Mouse (Mus musculus) CH12.LX (cell line): Measurements from ENCODE around the gene Tsnax. TPM values are rescaled to one million over a fixed set of nuclear protein-coding genes. Genes with fewer than 3 reads are reported as not detected.

Experiments
- DNase-seq: peaks from one replicate; pipeline ENCODE4 v3.0.0-alpha.2; 2013; ENCODE audit errors: extremely low read depth
- H3K27ac ChIP-seq: 2 replicates; pipeline ENCODE4 v1.5.1; 2012; ENCODE audit warnings: low read depth, mild to moderate bottlenecking, control low read depth, moderate library complexity; ENCODE audit not compliant: insufficient read depth
- H3K27me3 ChIP-seq: replicated peaks from 2 replicates; pipeline ENCODE3; 2012; ENCODE audit warnings: inconsistent platforms
- H3K36me3 ChIP-seq, 2 experiments: replicated peaks in 1 of 2; 2 replicates each; pipeline versions ENCODE3 to v1.6.1; 2012; ENCODE audit warnings: inconsistent platforms in 1 of 2, low read length in 1 of 2, mild to moderate bottlenecking in 1 of 2, mixed read lengths in 1 of 2, moderate library complexity in 1 of 2; ENCODE audit not compliant: control insufficient read depth in 1 of 2, insufficient read depth in 1 of 2
- H3K4me1 ChIP-seq, 2 experiments: 2 replicates each; pipeline ENCODE4 v1.6.1; 2012; ENCODE audit warnings: inconsistent platforms in 1 of 2, moderate library complexity in 1 of 2; ENCODE audit not compliant: insufficient read depth in 2 of 2, control insufficient read depth in 1 of 2
- H3K4me2 ChIP-seq: 2 replicates; pipeline ENCODE4 v1.6.1; 2012; ENCODE audit warnings: low read depth, mild to moderate bottlenecking, control low read depth; ENCODE audit not compliant: poor library complexity, insufficient read depth, severe bottlenecking
- H3K4me3 ChIP-seq, 3 experiments: fragments of 150-350 bp in 1 of 3; sonication (generic) in 1 of 3; replicated peaks in 1 of 3; 2 replicates each; pipeline versions ENCODE3 to v1.5.1; 2011 to 2012; ENCODE audit warnings: low read depth in 2 of 3, low read length in 2 of 3, mild to moderate bottlenecking in 2 of 3, moderate library complexity in 2 of 3, control low read depth in 1 of 3, improper control_type of control experiment in 1 of 3, inconsistent platforms in 1 of 3, mixed read lengths in 1 of 3; ENCODE audit not compliant: poor library complexity in 1 of 3
- H3K79me2 ChIP-seq: replicated peaks from 2 replicates; pipeline ENCODE4 v1.6.1; 2012; ENCODE audit warnings: mild to moderate bottlenecking, moderate library complexity; ENCODE audit not compliant: control insufficient read depth, poor library complexity, insufficient read depth, severe bottlenecking; ENCODE audit errors: extremely low read depth
- H3K9ac ChIP-seq: 2 replicates; pipeline ENCODE4 v1.6.1; 2012; ENCODE audit warnings: low read depth, mild to moderate bottlenecking, control low read depth, moderate library complexity; ENCODE audit not compliant: insufficient read depth
- H3K9me3 ChIP-seq: replicated peaks from 2 replicates; pipeline ENCODE3; 2012; ENCODE audit warnings: low read length, inconsistent platforms, mixed read lengths
- CHD1 ChIP-seq: IDR thresholded peaks from 2 replicates; pipeline ENCODE4 v1.6.1; 2012; ENCODE audit warnings: low read depth, low read length, improper control_type of control experiment, inconsistent platforms
- CHD2 ChIP-seq: IDR thresholded peaks from 2 replicates; pipeline ENCODE4 v1.6.1; 2011; ENCODE audit warnings: low read length, improper control_type of control experiment
- CTCF ChIP-seq, 2 experiments: IDR thresholded peaks in 1 of 2; conservative IDR thresholded peaks in 1 of 2; 2 replicates each; pipeline ENCODE4 v1.5.1; 2011 to 2012; ENCODE audit warnings: low read depth in 2 of 2, low read length in 2 of 2, improper control_type of control experiment in 1 of 2, inconsistent platforms in 1 of 2, mild to moderate bottlenecking in 1 of 2, moderate library complexity in 1 of 2
- ETS1 ChIP-seq: conservative IDR thresholded peaks from 2 replicates; pipeline ENCODE4 v1.6.1; 2012; ENCODE audit warnings: low read depth, mild to moderate bottlenecking, inconsistent platforms, low read length, improper control_type of control experiment, moderate library complexity
- GABPA ChIP-seq: IDR thresholded peaks from 2 replicates; pipeline ENCODE4 v1.6.1; 2012; ENCODE audit warnings: low read depth, low read length, improper control_type of control experiment, inconsistent platforms; ENCODE audit not compliant: insufficient replicate concordance
- HCFC1 ChIP-seq: IDR thresholded peaks from 2 replicates; pipeline ENCODE4 v1.6.1; 2012; ENCODE audit warnings: low read depth, mild to moderate bottlenecking, inconsistent platforms, low read length, improper control_type of control experiment
- JUN ChIP-seq: IDR thresholded peaks from 2 replicates; pipeline ENCODE4 v1.6.1; 2011; ENCODE audit warnings: low read depth, mild to moderate bottlenecking, low read length, improper control_type of control experiment, moderate library complexity; ENCODE audit not compliant: insufficient read depth
- JUND ChIP-seq: conservative IDR thresholded peaks from 2 replicates; pipeline ENCODE4 v1.6.1; 2011; ENCODE audit warnings: low read depth, low read length, improper control_type of control experiment
- KAT2A ChIP-seq: IDR thresholded peaks from 2 replicates; pipeline ENCODE4 v1.6.1; 2012; ENCODE audit warnings: low read length, improper control_type of control experiment, inconsistent platforms; ENCODE audit not compliant: insufficient replicate concordance
- MAX ChIP-seq: IDR thresholded peaks from 2 replicates; pipeline ENCODE4 v1.6.1; 2011; ENCODE audit warnings: low read length, improper control_type of control experiment
- MAZ ChIP-seq: IDR thresholded peaks from 2 replicates; pipeline ENCODE4 v1.6.1; 2012; ENCODE audit warnings: low read depth, mild to moderate bottlenecking, inconsistent platforms, low read length, improper control_type of control experiment, moderate library complexity
- MEF2A ChIP-seq: IDR thresholded peaks from 2 replicates; pipeline ENCODE4 v1.6.1; 2014; ENCODE audit warnings: low read depth, mild to moderate bottlenecking, inconsistent platforms, low read length, improper control_type of control experiment, borderline replicate concordance
- MYC ChIP-seq: IDR thresholded peaks from 2 replicates; pipeline ENCODE4 v1.6.1; 2011; ENCODE audit warnings: low read depth, mild to moderate bottlenecking, improper control_type of control experiment, low read length
- NELFE ChIP-seq: IDR thresholded peaks from 2 replicates; pipeline ENCODE4 v1.6.1; 2011; ENCODE audit warnings: low read depth, low read length, improper control_type of control experiment
- PAX5 ChIP-seq: IDR thresholded peaks from 2 replicates; pipeline ENCODE4 v1.6.1; 2012; ENCODE audit warnings: low read length, inconsistent platforms, mixed read lengths
- POLR2A ChIP-seq: IDR thresholded peaks from 2 replicates; pipeline ENCODE4 v1.6.1; 2011; ENCODE audit warnings: low read depth, mild to moderate bottlenecking, improper control_type of control experiment, low read length
- POLR2AphosphoS2 ChIP-seq: IDR thresholded peaks from 2 replicates; pipeline ENCODE4 v1.6.1; 2011; ENCODE audit warnings: low read depth, low read length, improper control_type of control experiment
- RAD21 ChIP-seq: IDR thresholded peaks from 2 replicates; pipeline ENCODE4 v1.6.1; 2011; ENCODE audit warnings: low read depth, mild to moderate bottlenecking, low read length, improper control_type of control experiment, moderate library complexity
- RCOR1 ChIP-seq: conservative IDR thresholded peaks from 2 replicates; pipeline ENCODE4 v1.6.1; 2012; ENCODE audit warnings: low read depth, mild to moderate bottlenecking, inconsistent platforms, low read length, improper control_type of control experiment
- SIN3A ChIP-seq: IDR thresholded peaks from 2 replicates; pipeline ENCODE4 v1.6.1; 2012; ENCODE audit warnings: low read length, improper control_type of control experiment, inconsistent platforms
- SMC3 ChIP-seq: IDR thresholded peaks from 2 replicates; pipeline ENCODE4 v1.6.1; 2011; ENCODE audit warnings: low read depth, low read length, improper control_type of control experiment
- TCF12 ChIP-seq: IDR thresholded peaks from 2 replicates; pipeline ENCODE4 v1.6.1; 2014; ENCODE audit warnings: low read depth, mild to moderate bottlenecking, inconsistent platforms, low read length, improper control_type of control experiment
- UBTF ChIP-seq: IDR thresholded peaks from 2 replicates; pipeline ENCODE4 v1.6.1; 2012; ENCODE audit warnings: low read depth, mild to moderate bottlenecking, inconsistent platforms, low read length, improper control_type of control experiment, moderate library complexity
- USF2 ChIP-seq: conservative IDR thresholded peaks from 2 replicates; pipeline ENCODE4 v1.6.1; 2011; ENCODE audit warnings: low read depth, low read length, improper control_type of control experiment
- ZMIZ1 ChIP-seq: IDR thresholded peaks from 2 replicates; pipeline ENCODE4 v1.6.1; 2012; ENCODE audit warnings: low read depth, mild to moderate bottlenecking, inconsistent platforms, low read length, improper control_type of control experiment
- dilution Hi-C: fragments of 300-500 bp; cut with MboI; formaldehyde crosslinking; loops from 2 replicates; pipeline ENCODE4 v1.14.3; 2020; ENCODE audit warnings: low sequenced_read_pairs; ENCODE audit not compliant: extremely low pct_unique_long_range_greater_than_20kb, extremely low pct_ligation_motif_present
- in situ Hi-C: fragments of 300-500 bp; cut with MboI; formaldehyde crosslinking; loops from 3 replicates; pipeline ENCODE4 v1.14.3; 2019; ENCODE audit warnings: low sequenced_read_pairs, low pct_ligation_motif_present, low pct_unique_long_range_greater_than_20kb, mixed read lengths
- polyA plus RNA-seq: library from polyadenylated mRNA; unstranded; fragments of >175 nt; gene quantifications from 2 replicates; pipeline ENCODE4 v1.2.1, GENCODE M21; 2012; ENCODE audit warnings: low read depth; ENCODE audit not compliant: insufficient read length
- total RNA-seq, 2 experiments: library from RNA; depleted of rRNA; stranded (reverse); fragments of 300-350 nt in 1 of 2; fragments of >200 nt in 1 of 2; gene quantifications; 2 replicates each; pipeline ENCODE4 v1.2.3; 2012 to 2014

Gene Tsnax
- total and polyA plus RNA-seq, 3 experiments = 48.0 to 75.0 (median 62.9) TPM

GRCm38 (mm10) chr8:125049826-125050225 lies 37.0 kb downstream of the Tsnax start:
- Histone ChIP-seq H3K27me3 (peaks cover 16% of the 10 kb centered on the region), H3K9ac (no peak overlapping the region), H3K4me3 (no peak overlapping the region), H3K36me3 (no peaks in the 10 kb centered on the region), H3K27ac (no peak overlapping the region), H3K4me1 (no peaks in the 10 kb centered on the region; a peak in 1 of 4 replicates), H3K9me3 (peaks cover 12% of the 10 kb centered on the region), H3K4me2 (no peak overlapping the region), H3K79me2 (no peaks in the 10 kb centered on the region)
- in situ Hi-C loops = loop anchor here (25.0 kb wide), 1 partner anchor 112 kb away; no protein-coding TSS in a partner anchor
- TF ChIP-seq MEF2A = no peak
- TF ChIP-seq JUND = no peak
- TF ChIP-seq KAT2A = no peak
- no peak for TF ChIP-seq GABPA
- TF ChIP-seq NELFE = no peak
- TF ChIP-seq SIN3A = no peak
- no peak for TF ChIP-seq USF2
- no peak for TF ChIP-seq CHD2
- no peak for TF ChIP-seq RCOR1
- TF ChIP-seq POLR2AphosphoS2 = no peak
- no peak for TF ChIP-seq CHD1
- TF ChIP-seq TCF12 = no peak
- no peak for TF ChIP-seq RAD21
- TF ChIP-seq ZMIZ1 = no peak
- TF ChIP-seq JUN = no peak
- TF ChIP-seq UBTF = no peak
- TF ChIP-seq ETS1 = no peak
- no peak for TF ChIP-seq MYC
- DNase-seq = no peak
- dilution Hi-C loops = no loop called here

- H3K4me1 ChIP-seq = no peaks in the 10 kb centered on the region; a peak in 1 of 4 replicates
- H3K27me3 ChIP-seq = peaks cover 22% of the 10 kb centered on the region
- H3K4me3 ChIP-seq = no peak overlapping the region
- in situ Hi-C loops (loop anchor here (25.0 kb wide), 1 partner anchor 110 kb away; no protein-coding TSS in a partner anchor), dilution Hi-C loops (no loop called here)
- H3K4me2 ChIP-seq = no peak overlapping the region
- TF ChIP-seq HCFC1 (no peak), CTCF (conservative IDR thresholded peaks at IDR 0.05 in 1 of 2, IDR thresholded peaks at IDR 0.05 in 1 of 2; ENCODE audit: low read depth in 2 of 2, low read length in 2 of 2) (peak; percentile 65 to 72), POLR2A (no peak), NELFE (no peak), MAX (no peak), MAZ (no peak), SMC3 (peak; percentile 25; the same call in 1 of the 2 replicates), PAX5 (no peak)
- H3K9ac ChIP-seq = no peak overlapping the region
- peak; percentile 47 for DNase-seq
- no peak overlapping the region for H3K27ac ChIP-seq
- H3K9me3 ChIP-seq = peaks cover 12% of the 10 kb centered on the region
- H3K79me2 ChIP-seq = no peaks in the 10 kb centered on the region
- H3K36me3 ChIP-seq = no peaks in the 10 kb centered on the region
These were observed 39.2 kb downstream of the Tsnax start for GRCm38 (mm10) chr8:125052026-125052425.
